Mouse (Mus musculus): ENCODE results near the gene Prr36.

The Prr36 gene

GRCm38 (mm10) chr8:4201321-4201720 is 15.9 kb downstream of the Prr36 start:
- DNase-seq (ENCODE audit: low spot score in 2 of 2), result no peak

- no peak for DNase-seq (ENCODE audit: low spot score in 2 of 2)
Measured at GRCm38 (mm10) chr8:4193588-4193894, 23.7 kb downstream of the Prr36 start.

DNA sequence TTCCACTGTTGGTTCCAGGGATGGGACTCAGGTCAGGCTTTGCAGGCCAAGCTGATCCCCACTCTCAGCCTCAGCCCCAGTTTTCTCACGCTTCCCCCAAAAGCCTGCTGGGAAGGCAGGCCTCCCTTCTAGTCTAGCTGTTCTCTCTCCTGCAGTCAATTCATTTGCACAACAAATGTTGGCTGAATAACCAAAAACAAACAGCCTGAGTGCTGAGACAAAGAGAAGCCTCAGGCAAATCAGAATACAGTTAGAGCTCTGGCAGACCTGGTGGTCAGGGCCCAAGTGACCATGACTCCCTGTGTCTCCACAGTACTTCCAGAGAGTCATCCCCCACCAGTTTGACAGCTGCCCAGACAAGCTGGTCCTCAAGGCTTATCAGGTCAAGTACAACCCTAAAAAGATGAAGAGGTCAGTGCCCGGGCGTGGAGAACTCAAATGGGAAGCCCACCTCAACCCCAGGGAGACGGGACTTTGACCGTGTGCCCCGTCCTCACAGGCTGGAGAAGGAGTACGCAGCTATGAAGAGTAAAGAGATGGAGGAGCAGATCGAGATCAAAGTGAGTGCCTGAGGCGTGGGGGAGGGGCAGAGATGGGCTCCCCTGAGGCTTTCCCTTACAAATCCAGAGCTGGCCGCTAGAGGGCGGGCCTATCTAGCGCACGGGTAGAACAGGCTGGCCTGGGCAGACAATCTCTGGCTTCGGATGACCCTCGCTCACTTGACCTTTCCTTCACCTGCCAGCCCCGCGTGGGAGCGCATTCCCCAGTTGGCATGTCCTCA is 24.3 kb downstream of the Prr36 start:
- peak; percentile 92 to 93 for DNase-seq (ENCODE audit: low spot score in 2 of 2)

- DNase-seq (ENCODE audit: low spot score in 2 of 2), result peak; percentile 71 to 75
Measured at GRCm38 (mm10) chr8:4192305-4192704, 25.0 kb downstream of the Prr36 start.

DNA sequence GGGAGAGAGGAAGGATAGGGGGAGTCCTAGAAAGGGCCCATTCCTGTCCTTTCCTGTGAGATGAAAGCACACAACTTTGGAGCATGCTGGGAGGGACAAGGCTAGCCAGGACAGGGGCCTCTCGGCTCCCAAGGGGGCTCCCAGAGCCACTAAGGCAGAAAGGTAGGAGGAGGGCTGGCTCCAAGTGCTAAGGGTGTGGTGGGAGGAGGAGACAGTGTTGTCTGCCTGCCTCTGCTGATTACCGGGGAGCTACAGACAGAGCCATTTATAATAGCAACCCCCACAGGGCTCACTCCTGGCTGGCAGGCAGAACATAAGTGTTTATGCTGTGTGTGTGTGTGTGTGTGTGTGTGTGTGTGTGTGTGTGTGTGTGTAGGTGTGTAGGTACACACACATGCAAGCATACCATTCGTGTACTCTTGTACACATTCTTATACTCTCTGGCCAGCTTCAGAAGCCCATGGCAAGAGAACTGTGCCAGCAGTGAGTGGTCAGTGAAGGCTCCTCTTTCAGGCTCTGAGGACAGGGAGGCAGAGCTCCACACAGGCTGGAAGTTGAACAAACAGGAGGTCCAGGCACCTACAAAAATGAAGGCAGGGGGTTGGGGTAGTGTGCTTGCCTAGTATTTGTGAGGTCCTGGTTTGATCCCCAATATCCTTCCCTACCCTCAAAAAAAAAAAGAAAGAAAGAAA is 28.1 kb downstream of the Prr36 start:
- DNase-seq (ENCODE audit: low spot score in 2 of 2), result no peak

- DNase-seq (ENCODE audit: low spot score in 2 of 2), result no peak
Measured at GRCm38 (mm10) chr8:4188605-4189004, 28.7 kb downstream of the Prr36 start.

DNA sequence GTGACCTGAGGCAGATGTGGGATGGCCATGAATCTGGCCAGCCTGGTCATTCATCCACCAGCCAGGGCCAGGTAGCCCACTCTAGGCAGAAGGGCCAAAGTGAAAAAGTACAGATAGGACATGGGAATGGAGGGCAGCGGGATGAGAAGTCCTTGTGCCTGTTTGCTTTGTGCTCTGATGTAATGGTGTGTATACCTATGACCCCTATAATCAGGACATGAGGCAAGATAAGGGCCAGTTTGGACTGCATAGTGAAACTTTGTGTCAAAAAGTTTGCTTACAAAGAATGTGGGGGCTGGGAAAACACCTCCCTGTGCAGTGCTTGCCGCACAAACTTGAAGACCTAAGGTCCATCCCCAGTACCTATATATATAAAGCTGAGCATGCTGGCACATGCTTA is 31.1 kb downstream of the Prr36 start:
- DNase-seq (ENCODE audit: low spot score in 2 of 2), result no peak

GRCm38 (mm10) chr8:4183409-4183808 is 33.9 kb downstream of the Prr36 start:
- DNase-seq (ENCODE audit: low spot score in 2 of 2), result no peak

DNA sequence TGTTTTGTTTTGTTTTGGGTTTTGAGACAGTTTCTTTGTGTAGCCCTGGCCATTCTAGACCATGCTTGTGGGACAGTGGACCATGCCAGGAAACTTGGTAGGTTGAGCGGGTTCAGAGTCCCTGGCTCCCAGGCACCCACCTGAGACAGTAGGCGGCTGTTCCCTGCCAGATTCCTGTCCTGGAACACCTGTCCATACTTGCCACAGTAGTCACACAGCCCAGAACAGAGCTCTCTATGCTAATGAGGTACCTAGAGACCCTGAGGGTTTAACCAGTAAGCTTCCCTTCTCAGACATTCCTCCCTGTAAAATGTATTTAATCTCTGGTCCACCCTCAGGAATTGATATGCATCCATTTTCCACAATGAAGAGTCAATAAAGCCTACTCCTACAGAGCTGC is 43.2 kb downstream of the Prr36 start:
- DNase-seq (ENCODE audit: low spot score in 2 of 2), result peak in 1 of 2 experiments; percentile 18

DNA sequence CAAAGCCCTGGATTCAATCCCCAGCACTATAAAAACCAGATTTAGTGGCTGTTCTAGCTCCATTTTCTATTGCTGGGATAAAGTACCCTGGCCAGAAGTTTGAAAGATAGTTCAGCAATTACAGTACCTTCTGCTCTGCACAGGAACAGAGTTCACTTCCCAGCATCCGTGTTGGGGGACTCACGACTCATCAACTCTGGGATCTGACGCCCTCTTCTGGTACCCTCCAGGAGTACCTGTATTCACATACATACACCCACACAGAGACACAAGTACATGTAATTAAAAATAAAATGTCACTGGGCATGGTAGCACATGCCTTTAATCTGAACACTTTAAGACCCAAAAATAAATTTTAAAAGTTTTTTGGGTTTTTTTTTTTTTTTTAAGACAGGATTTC is 44.8 kb downstream of the Prr36 start:
- DNase-seq (ENCODE audit: low spot score in 2 of 2), result peak in 1 of 2 experiments; percentile 18

DNA sequence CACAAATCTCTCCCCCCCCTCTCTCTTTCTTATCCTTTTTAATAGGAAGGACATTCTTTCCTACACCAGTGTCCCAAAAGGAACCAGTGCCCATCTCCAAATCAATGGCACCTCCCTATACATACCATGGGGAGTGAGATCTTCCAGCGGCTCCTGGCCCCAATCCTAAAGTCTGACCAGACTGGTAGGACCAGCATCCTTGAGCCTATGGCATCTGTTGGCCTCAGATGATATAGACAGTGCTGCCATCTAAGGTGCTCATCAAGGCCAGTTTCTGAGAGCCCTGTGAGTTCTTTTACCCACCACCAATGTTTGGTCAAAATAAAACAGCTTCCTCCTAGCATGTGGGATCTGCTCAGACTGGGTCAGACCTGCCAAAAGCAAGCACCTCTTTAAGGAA is 49.3 kb downstream of the Prr36 start:
- peak in 1 of 2 experiments; percentile 41 for DNase-seq (ENCODE audit: low spot score in 2 of 2)

GRCm38 (mm10) chr8:4166881-4167525 is 50.3 kb downstream of the Prr36 start:
- DNase-seq (ENCODE audit: low spot score in 2 of 2), result peak in 1 of 2 experiments; percentile 50

- DNase-seq (ENCODE audit: low spot score in 2 of 2), result peak; percentile 100
Measured at GRCm38 (mm10) chr8:4165852-4166751, 51.2 kb downstream of the Prr36 start, which contains the start of gene Evi5l. Gene Evi5l (plus strand): TSS chr8:4166567.

- peak in 1 of 2 experiments; percentile 34 for DNase-seq (ENCODE audit: low spot score in 2 of 2)
Measured at GRCm38 (mm10) chr8:4165176-4165851, 51.9 kb downstream of the Prr36 start.

DNA sequence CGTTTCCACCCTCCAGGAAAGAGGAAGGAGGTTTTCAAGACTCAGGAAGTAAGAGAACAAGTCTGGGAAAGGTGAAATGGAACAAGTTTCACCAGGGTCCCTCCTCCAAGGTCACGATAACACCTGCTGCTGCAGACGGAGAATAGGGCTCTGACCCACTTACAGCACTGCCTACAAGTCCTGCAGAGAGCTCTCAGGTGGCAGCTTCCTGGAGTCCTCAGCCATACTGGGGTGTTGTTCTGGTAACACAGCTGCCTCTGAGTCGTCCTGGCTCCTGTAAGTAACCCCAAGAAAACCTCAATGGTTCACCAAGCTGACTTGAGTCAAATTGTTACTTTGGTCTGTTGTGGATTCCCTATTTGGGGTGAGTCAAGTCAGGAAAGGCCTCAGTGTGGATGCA is 54.5 kb downstream of the Prr36 start:
- DNase-seq (ENCODE audit: low spot score in 2 of 2), result peak in 1 of 2 experiments; percentile 14
